25 mouse cellular contexts compared by ENCODE assay signal in the genomic region with DNA sequence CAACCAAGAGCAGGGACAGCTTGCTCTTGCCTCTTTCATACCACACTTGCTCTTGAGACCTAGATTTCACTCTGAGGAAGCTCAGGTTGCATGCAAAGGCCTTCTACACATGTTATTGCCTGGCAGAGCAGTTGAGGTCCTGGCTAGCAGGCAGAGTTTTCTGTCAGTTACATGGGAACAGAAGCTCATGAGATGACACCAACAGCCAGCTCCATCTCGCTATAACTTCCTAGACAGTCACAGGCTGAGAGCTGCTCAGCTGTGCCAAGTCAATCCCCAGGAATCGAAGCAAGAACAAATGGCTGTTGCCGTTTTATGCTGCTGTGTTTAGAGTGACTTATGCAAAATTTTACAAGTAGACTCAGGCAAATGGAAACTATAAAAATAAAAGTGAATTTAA.
"Had no signal": no experiment of that assay in that cellular context is flagged by ENCODE, and none has a peak within 500 bp of the region (broad histone marks: within the 10 kb centered on the region; RNA-seq: fewer than 3 reads in every experiment).

No protein-coding gene starts in this region.

- H3K27me3 ChIP-seq: heart, embryonic 12.5 days; hindbrain, embryonic 12.5 days; intestine, embryonic 15.5 days; limb, embryonic 12.5 days; liver, embryonic 13.5 days; liver, embryonic 15.5 days had no signal

- DNase-seq: gastrocnemius, postnatal 25 days; heart, adult 2 months; heart, postnatal 10 days; heart, postnatal 4 days; kidney, adult 18-20 months; kidney, adult 8-10 months; kidney, postnatal 10 days; kidney, postnatal 25 days; kidney, postnatal 4 days; liver; liver, embryonic 13.5 days; liver, postnatal 0 days had no signal

- H3K27ac ChIP-seq: heart, adult 2 months; hindbrain, embryonic 10.5 days; hindbrain, embryonic 12.5 days; hindbrain, embryonic 14.5 days; intestine, embryonic 15.5 days; layer of hippocampus, adult 2 months; left cerebral cortex, adult 2 months; limb, embryonic 10.5 days; limb, embryonic 12.5 days; liver, embryonic 13.5 days; liver, embryonic 15.5 days had no signal

- H3K4me1 ChIP-seq: hindbrain, embryonic 10.5 days; hindbrain, embryonic 12.5 days; intestine, embryonic 15.5 days; liver, embryonic 13.5 days; liver, embryonic 15.5 days had no signal

- ATAC-seq: hindbrain, embryonic 16.5 days; inflammation-experienced regulatory T-cells, adult 6 months; intestine, embryonic 15.5 days; intestine, postnatal 0 days; liver, postnatal 0 days had no signal

- H3K4me3 ChIP-seq: heart, adult 2 months; heart, embryonic 12.5 days; hindbrain, embryonic 10.5 days; hindbrain, embryonic 12.5 days; intestine, embryonic 15.5 days; layer of hippocampus, adult 2 months; left cerebral cortex, adult 2 months; limb, embryonic 10.5 days; limb, embryonic 12.5 days; liver, embryonic 13.5 days; liver, embryonic 15.5 days had no signal
